Mouse (Mus musculus): ENCODE results near the gene Efna3. TPM values are rescaled to one million over a fixed set of nuclear protein-coding genes. Genes with fewer than 3 reads are reported as not detected.

Gene Efna3
- polyA plus RNA-seq, 1 experiment from 2014 or later, result 4.2 TPM

DNA sequence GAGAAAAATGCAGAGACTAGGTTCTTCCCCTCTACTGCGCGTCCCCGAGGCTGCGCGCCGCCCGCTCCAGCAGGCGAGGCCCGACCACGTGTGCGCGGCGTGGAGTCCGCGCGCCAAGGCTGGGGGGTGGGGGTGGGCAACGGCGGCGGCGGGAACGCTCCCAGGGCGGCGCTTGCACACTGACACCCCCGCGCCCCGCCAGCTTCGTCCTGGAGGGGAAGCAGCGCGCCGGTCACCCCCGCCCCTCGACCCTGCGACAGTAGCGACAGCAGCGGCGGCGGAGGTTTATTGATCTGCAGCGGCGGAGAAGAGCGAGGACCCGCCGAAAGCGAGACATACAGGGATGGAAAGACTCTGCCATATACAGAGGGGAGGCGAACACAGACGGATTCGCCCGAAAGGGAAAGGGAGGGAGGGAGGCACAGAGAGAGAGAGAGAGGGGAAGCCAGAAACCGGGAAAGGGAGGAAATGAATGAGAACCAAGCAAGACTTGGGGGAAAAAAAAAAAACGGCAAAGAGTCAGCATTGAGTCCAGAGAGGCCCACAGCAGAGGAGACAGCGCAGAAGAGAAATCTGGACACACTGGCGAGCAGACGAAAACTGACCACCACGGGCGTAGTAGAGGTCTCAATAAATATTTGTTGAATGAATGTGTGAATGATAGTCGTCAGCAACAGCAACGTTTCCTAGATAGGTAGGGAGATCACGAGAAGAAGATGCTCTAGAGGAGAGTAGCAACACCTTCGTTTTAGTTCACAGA, 3.0 kb downstream of the Efna3 start:
- peaks cover 47% of the 10 kb centered on the region for H3K4me1 ChIP-seq (replicated peaks; ENCODE audit: insufficient read depth, low read length)
- DNase-seq (ENCODE audit: low spot score), result no peak
- no peaks in the 10 kb centered on the region for H3K9me3 ChIP-seq (replicated peaks; ENCODE audit: low read length)
- 2% methylated on average over 56 of the region's 58 CpGs for WGBS
- no peaks in the 10 kb centered on the region for H3K36me3 ChIP-seq (ENCODE audit: insufficient read depth, low read length)
- H3K27me3 ChIP-seq (ENCODE audit: insufficient read depth, low read length), result peaks cover 17% of the 10 kb centered on the region; the same call in 1 of the 2 replicates
- peak overlapping the region; percentile 46 for H3K4me3 ChIP-seq (replicated peaks; ENCODE audit: low read depth, low read length)
- H3K4me2 ChIP-seq (ENCODE audit: low read length), result peak overlapping the region; percentile 94
- no peak overlapping the region for H3K9ac ChIP-seq (ENCODE audit: low read depth, low read length)
- H3K27ac ChIP-seq, result no peak overlapping the region
- no peak for TF ChIP-seq CTCF (IDR thresholded peaks at IDR 0.05; ENCODE audit: low read depth)
- ATAC-seq (replicated peaks; ENCODE audit: low FRiP score, low read depth), result no peak

DNA sequence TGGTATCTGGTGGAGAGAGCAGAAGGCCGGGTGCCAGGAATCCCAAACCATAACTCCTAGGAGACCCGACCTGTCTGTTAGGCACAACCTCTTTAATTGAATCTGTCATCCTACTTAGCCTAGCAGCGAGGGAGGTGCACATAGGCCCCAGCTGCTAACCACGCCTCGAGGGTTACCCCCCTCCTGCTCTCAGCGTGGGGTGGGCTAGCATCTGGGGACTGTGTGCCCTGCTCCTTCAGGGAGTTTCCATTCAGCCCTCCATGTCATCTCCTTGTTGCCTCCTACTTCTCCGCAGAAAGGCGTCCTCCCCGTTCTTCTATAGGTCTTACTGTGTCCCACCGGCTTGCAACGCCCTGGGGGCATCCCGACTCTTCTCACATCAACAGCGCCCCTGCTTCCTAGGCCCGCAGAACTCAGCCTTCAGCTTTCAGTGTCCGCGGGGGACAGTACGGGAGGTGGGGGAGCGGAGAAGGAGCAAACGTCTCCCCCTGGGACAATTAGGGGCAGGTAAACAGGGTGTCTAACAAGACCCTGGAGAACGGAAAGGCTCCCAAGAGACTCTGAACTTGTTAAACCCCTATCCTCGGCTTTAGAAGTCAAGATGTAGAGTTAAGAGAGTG, 3.7 kb downstream of the Efna3 start:
- H3K9ac ChIP-seq (ENCODE audit: low read depth, low read length), result peak overlapping the region; percentile 18; the same call in 1 of the 2 replicates
- peaks cover 17% of the 10 kb centered on the region; the same call in 1 of the 2 replicates for H3K27me3 ChIP-seq (ENCODE audit: insufficient read depth, low read length)
- ATAC-seq (replicated peaks; ENCODE audit: low FRiP score, low read depth), result no peak

DNA sequence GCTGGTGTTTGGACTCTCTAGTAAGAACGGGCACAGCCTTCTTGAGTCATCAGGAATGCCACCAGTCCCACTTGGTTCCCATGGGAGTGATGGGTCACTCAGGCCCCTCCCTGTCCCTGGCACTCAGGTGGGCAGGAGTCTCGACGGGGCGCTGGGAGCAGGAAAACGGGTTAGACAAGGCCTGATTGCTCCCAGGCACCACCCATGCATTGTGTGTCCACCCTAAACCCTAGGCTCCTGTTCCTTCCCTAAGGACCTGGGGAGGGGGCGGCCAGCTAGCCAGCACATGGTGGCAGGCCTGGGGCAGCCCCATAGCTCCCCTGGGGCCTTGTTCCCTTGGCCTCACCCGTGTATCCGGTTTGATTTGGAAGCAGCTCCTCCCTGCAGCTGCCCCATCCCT, 4.4 kb downstream of the Efna3 start:
- no peak for DNase-seq (ENCODE audit: low spot score)
- Histone ChIP-seq H3K9me3 (replicated peaks; ENCODE audit: low read length) (no peaks in the 10 kb centered on the region), H3K4me1 (replicated peaks; ENCODE audit: insufficient read depth, low read length) (peaks cover 48% of the 10 kb centered on the region)

More for the DNA sequence above, 3.7 kb downstream of the Efna3 start:
- Histone ChIP-seq H3K9me3 (replicated peaks; ENCODE audit: low read length) (no peaks in the 10 kb centered on the region), H3K4me2 (ENCODE audit: low read length) (peak overlapping the region; percentile 94), H3K4me1 (replicated peaks; ENCODE audit: insufficient read depth, low read length) (peaks cover 48% of the 10 kb centered on the region), H3K4me3 (replicated peaks; ENCODE audit: low read depth, low read length) (peak overlapping the region; percentile 46), H3K27ac (no peak overlapping the region), H3K36me3 (ENCODE audit: insufficient read depth, low read length) (no peaks in the 10 kb centered on the region)
- 21% methylated on average over 21 of the region's 21 CpGs for WGBS
- no peak for DNase-seq (ENCODE audit: low spot score)
- no peak for TF ChIP-seq CTCF (IDR thresholded peaks at IDR 0.05; ENCODE audit: low read depth)

DNA sequence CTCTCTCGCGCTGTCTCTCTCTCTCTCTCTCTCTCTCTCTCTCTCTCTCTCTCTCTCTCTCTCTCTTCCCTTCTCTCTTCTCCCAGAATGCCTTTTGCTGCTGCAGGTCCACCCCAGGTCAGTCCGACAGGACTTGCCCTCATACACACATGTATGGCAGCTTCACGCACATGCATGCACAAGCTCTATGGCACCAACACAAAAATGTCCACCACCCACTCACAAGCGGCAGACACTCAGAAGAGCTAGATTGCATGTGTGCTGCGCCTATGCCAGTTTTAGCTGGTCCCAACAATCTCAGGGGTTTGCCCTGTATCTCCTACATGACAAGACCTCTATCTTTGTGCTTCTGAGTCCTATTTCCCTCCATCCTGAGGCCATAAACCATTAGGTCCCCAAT, 5.5 kb downstream of the Efna3 start:
- H3K27ac ChIP-seq, result no peak overlapping the region
- peaks cover 17% of the 10 kb centered on the region; the same call in 1 of the 2 replicates for H3K27me3 ChIP-seq (ENCODE audit: insufficient read depth, low read length)
- no peak overlapping the region for H3K4me2 ChIP-seq (ENCODE audit: low read length)
- ATAC-seq (replicated peaks; ENCODE audit: low FRiP score, low read depth) (no peak), DNase-seq (ENCODE audit: low spot score) (no peak)
- H3K9ac ChIP-seq (ENCODE audit: low read depth, low read length), result no peak overlapping the region
- TF ChIP-seq CTCF (IDR thresholded peaks at IDR 0.05; ENCODE audit: low read depth), result no peak
- H3K36me3 ChIP-seq (ENCODE audit: insufficient read depth, low read length), result no peaks in the 10 kb centered on the region
- H3K4me3 ChIP-seq (replicated peaks; ENCODE audit: low read depth, low read length), result no peak overlapping the region
- H3K9me3 ChIP-seq (replicated peaks; ENCODE audit: low read length), result no peaks in the 10 kb centered on the region
- WGBS, result 59% methylated on average over 6 of the region's 6 CpGs
- peaks cover 48% of the 10 kb centered on the region for H3K4me1 ChIP-seq (replicated peaks; ENCODE audit: insufficient read depth, low read length)

More for the DNA sequence above, 4.4 kb downstream of the Efna3 start:
- Histone ChIP-seq H3K4me2 (ENCODE audit: low read length) (no peak overlapping the region), H3K27me3 (ENCODE audit: insufficient read depth, low read length) (peaks cover 17% of the 10 kb centered on the region; the same call in 1 of the 2 replicates), H3K27ac (no peak overlapping the region), H3K4me3 (replicated peaks; ENCODE audit: low read depth, low read length) (no peak overlapping the region), H3K36me3 (ENCODE audit: insufficient read depth, low read length) (no peaks in the 10 kb centered on the region), H3K9ac (ENCODE audit: low read depth, low read length) (no peak overlapping the region)
- 70% methylated on average over 8 of the region's 8 CpGs for WGBS
- ATAC-seq (replicated peaks; ENCODE audit: low FRiP score, low read depth), result no peak
- no peak for TF ChIP-seq CTCF (IDR thresholded peaks at IDR 0.05; ENCODE audit: low read depth)

DNA sequence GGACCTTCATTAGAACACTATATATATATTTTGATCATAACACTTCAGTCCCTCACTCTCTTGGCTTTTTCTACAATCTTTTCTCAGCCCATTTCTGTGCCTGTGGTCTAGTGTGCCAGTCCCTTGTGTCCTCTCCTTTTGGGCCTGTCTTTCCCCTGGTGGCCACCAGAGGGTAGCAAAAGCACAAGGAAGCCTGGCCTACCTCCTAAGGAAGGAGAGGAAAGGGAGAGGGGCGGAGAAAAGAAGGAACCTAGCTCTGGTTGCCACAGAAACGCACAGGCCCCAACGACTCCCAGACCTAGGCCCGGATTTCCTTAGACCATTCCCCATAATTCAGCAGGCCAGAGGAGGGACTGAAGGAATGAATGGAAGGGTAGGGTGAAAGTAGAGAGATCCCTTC, 5.9 kb downstream of the Efna3 start:
- Histone ChIP-seq H3K4me1 (replicated peaks; ENCODE audit: insufficient read depth, low read length) (peaks cover 45% of the 10 kb centered on the region), H3K9ac (ENCODE audit: low read depth, low read length) (no peak overlapping the region), H3K4me2 (ENCODE audit: low read length) (peak overlapping the region; percentile 62; the same call in 1 of the 2 replicates), H3K27ac (no peak overlapping the region), H3K4me3 (replicated peaks; ENCODE audit: low read depth, low read length) (no peak overlapping the region), H3K27me3 (ENCODE audit: insufficient read depth, low read length) (peaks cover 17% of the 10 kb centered on the region; the same call in 1 of the 2 replicates), H3K36me3 (ENCODE audit: insufficient read depth, low read length) (no peaks in the 10 kb centered on the region), H3K9me3 (replicated peaks; ENCODE audit: low read length) (no peaks in the 10 kb centered on the region)
- 0% methylated on average over 4 of the region's 4 CpGs for WGBS
- peak; percentile 96 for DNase-seq (ENCODE audit: low spot score)
- no peak for ATAC-seq (replicated peaks; ENCODE audit: low FRiP score, low read depth)
- peak; percentile 96 for TF ChIP-seq CTCF (IDR thresholded peaks at IDR 0.05; ENCODE audit: low read depth)

DNA sequence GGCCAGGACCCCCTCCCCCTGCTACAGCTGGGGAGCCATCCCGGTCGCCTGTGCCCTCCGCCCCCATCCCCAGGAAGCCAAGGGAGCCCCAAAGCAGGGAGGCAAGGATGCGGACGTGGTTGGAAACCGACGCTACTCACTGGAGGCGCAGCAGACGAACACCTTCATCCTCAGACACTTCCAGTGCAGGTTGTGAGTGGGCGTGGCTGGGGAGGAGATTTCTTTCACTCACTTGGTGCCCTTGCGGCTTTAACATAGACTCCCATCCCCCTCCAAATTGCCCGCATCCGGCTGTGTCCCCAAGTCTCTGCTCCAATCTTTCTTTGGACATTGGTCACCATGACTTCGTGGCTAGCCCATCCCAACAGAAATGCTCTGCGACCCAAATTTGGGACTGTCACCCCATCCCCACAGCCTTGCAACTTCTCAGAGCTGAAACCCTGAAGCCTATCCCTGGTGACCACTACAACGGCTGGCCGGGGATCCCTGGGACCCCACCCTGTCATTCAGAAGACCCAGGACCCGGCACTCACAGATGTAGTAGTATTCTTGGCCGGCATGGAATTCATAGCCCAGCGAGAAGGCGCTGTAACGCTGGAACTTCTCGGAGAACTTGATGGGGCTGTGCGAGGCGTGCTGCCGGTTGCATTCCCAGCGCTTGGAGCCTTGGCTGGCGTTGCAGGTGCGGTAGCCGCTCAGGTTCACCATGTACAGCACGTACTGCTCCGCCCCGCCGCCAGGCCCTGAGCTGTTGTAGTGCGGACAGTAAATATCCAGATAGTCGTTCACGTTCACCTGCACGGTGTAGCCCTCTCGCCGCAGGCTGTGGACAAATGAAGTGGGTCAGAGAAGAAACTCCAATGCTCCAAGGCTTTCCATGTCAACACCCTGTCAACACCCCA, 6.6 kb downstream of the Efna3 start:
- WGBS, result 14% methylated on average over 40 of the region's 40 CpGs
- TF ChIP-seq CTCF (IDR thresholded peaks at IDR 0.05; ENCODE audit: low read depth), result no peak
- Histone ChIP-seq H3K4me3 (replicated peaks; ENCODE audit: low read depth, low read length) (peak overlapping the region; percentile 21), H3K9ac (ENCODE audit: low read depth, low read length) (no peak overlapping the region), H3K4me1 (replicated peaks; ENCODE audit: insufficient read depth, low read length) (peaks cover 39% of the 10 kb centered on the region), H3K27me3 (ENCODE audit: insufficient read depth, low read length) (peaks cover 14% of the 10 kb centered on the region; the same call in 1 of the 2 replicates), H3K9me3 (replicated peaks; ENCODE audit: low read length) (no peaks in the 10 kb centered on the region), H3K27ac (no peak overlapping the region), H3K4me2 (ENCODE audit: low read length) (peak overlapping the region; percentile 62), H3K36me3 (ENCODE audit: insufficient read depth, low read length) (no peaks in the 10 kb centered on the region)
- no peak for DNase-seq (ENCODE audit: low spot score)
- ATAC-seq (replicated peaks; ENCODE audit: low FRiP score, low read depth), result no peak
